Mouse (Mus musculus): ENCODE data around the gene Thyn1. TPM values are rescaled to one million over a fixed set of nuclear protein-coding genes. Genes with fewer than 3 reads are reported as not detected.
A peak's percentile ranks its signal among the peaks of the same experiment; 100 is the strongest.

Thyn1 gene
- total and polyA plus RNA-seq, 3 experiments: 105 to 130 TPM; not detected in 1

GRCm38 (mm10) chr9:27029022-27029827, 29.7 kb downstream of the Thyn1 start:
- Histone ChIP-seq H3K4me1 (ENCODE audit: control insufficient read depth in 1 of 2, insufficient read depth in 2 of 2, low read length in 2 of 2) (peaks cover 11 to 33% of the 10 kb centered on the region in 2 experiments), H3K27me3 (ENCODE audit: control insufficient read depth in 1 of 2, insufficient read depth in 2 of 2, low read length in 2 of 2) (no peaks in the 10 kb centered on the region), H3K79me2 (ENCODE audit: control insufficient read depth, insufficient read depth, low read length, poor library complexity) (peaks cover 54% of the 10 kb centered on the region), H3K9me3 (replicated peaks; ENCODE audit: insufficient read depth, low read length) (no peaks in the 10 kb centered on the region), H3K27ac (ENCODE audit: control insufficient read depth, low read depth, low read length) (peak overlapping the region; percentile 15; the same call in 1 of the 2 replicates), H3K4me3 (ENCODE audit: control insufficient read depth in 1 of 2, insufficient read depth in 1 of 2, low read depth in 2 of 2, low read length in 2 of 2) (peak overlapping the region; percentile 84 to 88), H3K36me3 (ENCODE audit: control insufficient read depth in 1 of 2, insufficient read depth in 2 of 2, low read length in 2 of 2) (peaks cover 0 to 42% of the 10 kb centered on the region in 2 experiments; a peak in 3 of 4 replicates), H3K9ac (ENCODE audit: control insufficient read depth, low read depth, low read length, poor library complexity, severe bottlenecking) (peak overlapping the region; percentile 78)
- peak; percentile 55 for DNase-seq (ENCODE audit: low read depth, low spot score)
- TF ChIP-seq CHD2 (IDR thresholded peaks at IDR 0.05; ENCODE audit: low read length) (no peak), TCF12 (IDR thresholded peaks at IDR 0.05; ENCODE audit: low read depth, low read length) (no peak), TBP (IDR thresholded peaks at IDR 0.05; ENCODE audit: low read depth, low read length) (no peak), MXI1 (IDR thresholded peaks at IDR 0.05; ENCODE audit: low read depth, low read length) (peak; percentile 88), KAT2A (conservative IDR thresholded peaks at IDR 0.05; ENCODE audit: low read depth, low read length) (no peak), MEF2A (IDR thresholded peaks at IDR 0.05; ENCODE audit: extremely low read depth, insufficient replicate concordance, low read depth, low read length, poor library complexity, severe bottlenecking) (no peak), NRF1 (IDR thresholded peaks at IDR 0.05; ENCODE audit: insufficient read depth, low read depth, low read length, poor library complexity, severe bottlenecking) (no peak), RCOR1 (IDR thresholded peaks at IDR 0.05; ENCODE audit: low read depth, low read length) (no peak), CTCF (IDR thresholded peaks at IDR 0.05 in 2 of 3, conservative IDR thresholded peaks at IDR 0.05 in 1 of 3; ENCODE audit: control insufficient read depth in 1 of 3, insufficient read depth in 1 of 3, low read depth in 2 of 3, low read length in 3 of 3, poor library complexity in 1 of 3, severe bottlenecking in 1 of 3) (peak in 2 of 3 experiments; percentile 20 to 23; a peak in 4 of 6 replicates), ELF1 (IDR thresholded peaks at IDR 0.05; ENCODE audit: low read depth, low read length) (no peak), SIN3A (IDR thresholded peaks at IDR 0.05; ENCODE audit: low read length) (peak; percentile 75), ZKSCAN1 (IDR thresholded peaks at IDR 0.05; ENCODE audit: low read depth, low read length) (no peak), MAX (IDR thresholded peaks at IDR 0.05; ENCODE audit: low read length) (0 out of 2 replicates have a peak, but pooled peaks have one; percentile 11)

DNA sequence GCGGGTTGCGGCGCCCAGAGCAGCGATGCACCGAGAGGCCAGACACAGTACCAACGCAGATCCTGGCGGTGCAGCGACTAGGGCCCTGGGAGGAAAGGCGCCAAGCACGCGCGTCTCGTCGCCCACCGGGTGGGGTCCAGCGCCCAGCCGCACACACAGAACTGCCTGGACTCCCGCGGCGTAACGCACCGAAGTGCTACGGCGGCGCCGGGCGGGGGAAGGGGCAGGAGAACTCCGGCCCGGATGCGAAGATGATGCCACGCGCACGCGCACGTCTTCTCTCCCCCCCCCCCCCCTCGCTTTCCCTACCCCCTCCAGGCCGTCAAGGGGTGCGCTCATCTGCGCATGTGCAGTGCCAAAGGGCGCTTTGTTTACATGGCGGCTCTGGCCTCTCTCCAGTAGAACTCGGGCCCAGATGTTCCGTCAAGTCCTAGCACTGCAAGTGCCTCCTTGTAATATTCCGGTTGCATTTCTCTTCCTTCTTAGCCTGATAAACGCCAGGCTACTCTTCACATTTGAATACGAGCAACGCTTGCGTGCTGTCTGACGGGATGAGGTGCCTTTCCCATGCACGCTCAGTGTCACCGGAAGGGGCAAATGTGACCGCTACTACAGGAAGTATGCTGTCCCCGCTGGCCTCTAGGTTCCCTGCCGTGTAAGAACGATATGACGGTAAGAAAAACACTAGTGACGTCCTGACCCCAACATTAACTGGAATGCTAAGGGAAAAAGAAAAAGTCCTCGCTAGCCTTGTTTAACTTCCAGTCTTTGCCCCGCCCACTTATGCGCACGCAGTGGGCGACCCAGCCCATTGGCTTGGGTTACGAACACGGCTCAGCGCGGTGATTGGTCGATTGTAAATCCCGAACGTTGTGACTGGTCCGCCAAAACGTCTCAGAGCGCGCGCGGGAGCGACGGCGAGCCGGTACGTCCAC, 30.6 kb downstream of the Thyn1 start, which contains the start of the genes Vps26b and Ncapd3:
Vps26b (minus strand) TSS at position 238 of the 935 bp plus-strand sequence.
Ncapd3 (plus strand) TSS at position 348 of the 935 bp plus-strand sequence.
- TF ChIP-seq ZKSCAN1 (IDR thresholded peaks at IDR 0.05; ENCODE audit: low read depth, low read length): no peak
- TF ChIP-seq MAX (IDR thresholded peaks at IDR 0.05; ENCODE audit: low read length): peak; percentile 13; the same call in 1 of the 2 replicates
- peak; percentile 83 for TF ChIP-seq SIN3A (IDR thresholded peaks at IDR 0.05; ENCODE audit: low read length)
- TF ChIP-seq NRF1 (IDR thresholded peaks at IDR 0.05; ENCODE audit: insufficient read depth, low read depth, low read length, poor library complexity, severe bottlenecking): peak; percentile 79
- TF ChIP-seq JUND (IDR thresholded peaks at IDR 0.05; ENCODE audit: low read depth, low read length): no peak
- peak; percentile 22; the same call in 1 of the 2 replicates for TF ChIP-seq TCF12 (IDR thresholded peaks at IDR 0.05; ENCODE audit: low read depth, low read length)
- TF ChIP-seq HCFC1 (IDR thresholded peaks at IDR 0.05; ENCODE audit: low read depth, low read length): peak; percentile 74
- 0 out of 2 replicates have a peak, but pooled peaks have one; percentile 25 for TF ChIP-seq CHD2 (IDR thresholded peaks at IDR 0.05; ENCODE audit: low read length)
- TF ChIP-seq MXI1 (IDR thresholded peaks at IDR 0.05; ENCODE audit: low read depth, low read length): peak; percentile 74
- peak; percentile 70 for TF ChIP-seq NELFE (IDR thresholded peaks at IDR 0.05; ENCODE audit: low read depth, low read length)
- TF ChIP-seq ETS1 (IDR thresholded peaks at IDR 0.05; ENCODE audit: low read depth, low read length): peak; percentile 9; the same call in 1 of the 2 replicates
- TF ChIP-seq POLR2A (IDR thresholded peaks at IDR 0.05; ENCODE audit: control insufficient read depth in 1 of 2, insufficient read depth in 1 of 2, low read depth in 1 of 2, low read length in 2 of 2, poor library complexity in 1 of 2): peak; percentile 69 to 74; a peak in 3 of 4 replicates
- no peak for TF ChIP-seq BHLHE40 (IDR thresholded peaks at IDR 0.05; ENCODE audit: borderline replicate concordance, low read depth, low read length)
- TF ChIP-seq ZC3H11A (IDR thresholded peaks at IDR 0.05; ENCODE audit: low read depth, low read length): no peak
- TF ChIP-seq MYC (IDR thresholded peaks at IDR 0.05; ENCODE audit: low read depth, low read length): peak; percentile 41; the same call in 1 of the 2 replicates
- TF ChIP-seq USF2 (IDR thresholded peaks at IDR 0.05; ENCODE audit: borderline replicate concordance in 1 of 2, insufficient read depth in 1 of 2, low read depth in 1 of 2, low read length in 2 of 2): no peak
- TF ChIP-seq POLR2AphosphoS2 (IDR thresholded peaks at IDR 0.05; ENCODE audit: low read length): peak; percentile 70
- TF ChIP-seq ELF1 (IDR thresholded peaks at IDR 0.05; ENCODE audit: low read depth, low read length): 0 out of 2 replicates have a peak, but pooled peaks have one; percentile 60
- peak; percentile 44 for TF ChIP-seq KAT2A (conservative IDR thresholded peaks at IDR 0.05; ENCODE audit: low read depth, low read length)
- TF ChIP-seq E2F4 (IDR thresholded peaks at IDR 0.05; ENCODE audit: borderline replicate concordance, low read depth, low read length): peak; percentile 94

More for the DNA sequence above, 30.6 kb downstream of the Thyn1 start, which contains the start of the genes Vps26b and Ncapd3:
- no peaks in the 10 kb centered on the region for H3K27me3 ChIP-seq (ENCODE audit: control insufficient read depth in 1 of 2, insufficient read depth in 2 of 2, low read length in 2 of 2)
- H3K4me3 ChIP-seq (ENCODE audit: control insufficient read depth in 1 of 2, insufficient read depth in 1 of 2, low read depth in 2 of 2, low read length in 2 of 2): peak within 1 kb of the TSS; percentile 84 to 88
- H3K79me2 ChIP-seq (ENCODE audit: control insufficient read depth, insufficient read depth, low read length, poor library complexity): peaks cover 60% of the 10 kb centered on the region
- H3K36me3 ChIP-seq (ENCODE audit: control insufficient read depth in 1 of 2, insufficient read depth in 2 of 2, low read length in 2 of 2): peaks cover 0 to 36% of the 10 kb centered on the region in 2 experiments; a peak in 3 of 4 replicates
- peaks cover 11 to 27% of the 10 kb centered on the region in 2 experiments for H3K4me1 ChIP-seq (ENCODE audit: control insufficient read depth in 1 of 2, insufficient read depth in 2 of 2, low read length in 2 of 2)
- H3K9me3 ChIP-seq (replicated peaks; ENCODE audit: insufficient read depth, low read length): no peaks in the 10 kb centered on the region
- peak within 1 kb of the TSS; percentile 76 for H3K27ac ChIP-seq (ENCODE audit: control insufficient read depth, low read depth, low read length)
- peak within 1 kb of the TSS; percentile 79 for H3K9ac ChIP-seq (ENCODE audit: control insufficient read depth, low read depth, low read length, poor library complexity, severe bottlenecking)
- peak; percentile 96 for DNase-seq (ENCODE audit: low read depth, low spot score)

Measured in MEL (cell line).